ENCODE assay signal across 8 mouse cellular contexts in genomic region chr8:94601034-94601606, GRCm38 (mm10). TPM values are rescaled to one million over a fixed set of nuclear protein-coding genes. Genes with fewer than 3 reads are reported as not detected.
DNase-seq lines count a peak whose midpoint lies in the region; ATAC-seq and TF ChIP-seq lines count a peak whose summit lies in the region.

No protein-coding gene starts in this region.

- peak; percentile 22 to 42 for DNase-seq in left cerebral cortex, adult 18-20 months (ENCODE audit: low spot score in 2 of 2)
- no peak for DNase-seq in left cerebral cortex, postnatal 14 days (ENCODE audit: low spot score in 2 of 2)
- DNase-seq in adipocyte (ENCODE audit: low spot score), result peak; percentile 30
- DNase-seq in lung, adult 2 months, result no peak
- peak; percentile 32 to 79 for DNase-seq in spleen, postnatal 4 days (ENCODE audit: low spot score in 2 of 2)
- no peak for DNase-seq in cerebellum, adult 11 months

- peak overlapping the region; percentile 92 for H3K4me2 ChIP-seq in hindbrain, embryonic 15.5 days

- H3K9ac ChIP-seq in hindbrain, embryonic 15.5 days, result peak overlapping the region; percentile 93

- H3K4me3 ChIP-seq in hindbrain, embryonic 15.5 days, result peak overlapping the region; percentile 75
- H3K4me3 ChIP-seq in lung, adult 2 months (replicated peaks; ENCODE audit: extremely low read depth, low read depth, low read length), result peak overlapping the region; percentile 82

- ATAC-seq in erythroblast, adult 5-6 weeks (replicated peaks; ENCODE audit: low FRiP score, poor library complexity, severe bottlenecking), result peak; percentile 29; the same call in 1 of the 2 replicates
- ATAC-seq in hindbrain, embryonic 15.5 days (ENCODE audit: low FRiP score, low read depth), result peak; percentile 36

- peaks cover 35% of the 10 kb centered on the region for H3K4me1 ChIP-seq in hindbrain, embryonic 15.5 days (replicated peaks)
- peaks cover 3% of the 10 kb centered on the region; the same call in 1 of the 2 replicates for H3K4me1 ChIP-seq in lung, adult 2 months (ENCODE audit: control insufficient read depth, insufficient read depth, low read length)

- no peaks in the 10 kb centered on the region for H3K9me3 ChIP-seq in hindbrain, embryonic 15.5 days

- TF ChIP-seq CTCF in lung, adult 2 months (IDR thresholded peaks at IDR 0.05; ENCODE audit: insufficient read depth, low read length), result no peak

- no peaks in the 10 kb centered on the region for H3K36me3 ChIP-seq in hindbrain, embryonic 15.5 days

- TF ChIP-seq POLR2A in lung, adult 2 months (IDR thresholded peaks at IDR 0.05; ENCODE audit: borderline replicate concordance, extremely low read depth, low read depth, low read length), result no peak

- peak overlapping the region; percentile 90 for H3K27ac ChIP-seq in hindbrain, embryonic 15.5 days (replicated peaks)

- intact Hi-C loops in left cerebral cortex, postnatal 14 days (cut with DNase I), result loop anchor here (2.0 kb wide), 1 partner anchor 102 kb away; no protein-coding TSS in a partner anchor

- no peaks in the 10 kb centered on the region for H3K27me3 ChIP-seq in hindbrain, embryonic 15.5 days

- WGBS in hindbrain, embryonic 15.5 days, result 0% methylated on average over 51 of the region's 51 CpGs
- WGBS in lung, adult 2 months, result under 1% methylated on average over 51 of the region's 51 CpGs

RNA-seq across cellular contexts. Expression of gene Rspry1, which starts 0.6 kb away (rescaled TPM):
- total RNA-seq in left cerebral cortex, adult 18-20 months (2021), result 10 to 100 TPM; 27.4 to 29.2 TPM
- 10 to 100 TPM; 30.3 to 30.9 TPM for total RNA-seq in left cerebral cortex, postnatal 14 days (2021)
- 13.0 and 19.2 TPM in 2 replicates for total RNA-seq in erythroblast, adult 5-6 weeks (2015; ENCODE audit: low replicate concordance)
- total RNA-seq in erythroblast, adult 5-6 weeks (2017; ENCODE audit: low replicate concordance), result 7.8 and 12.7 TPM in 2 replicates
- polyA plus RNA-seq in hindbrain, embryonic 15.5 days (2015; fragmentation: Nextera tagmentation; extraction: Ambion mirVana), result 45.5 and 48.7 TPM in 2 replicates
- polyA plus RNA-seq in lung, adult 2 months (2012; rRNA removed), result 5.3 and 7.8 TPM in 2 replicates

RNA-seq across cellular contexts. Expression of gene Fam192a, which starts 0.7 kb away (rescaled TPM):
- 10 to 100 TPM; 37.5 to 42.1 TPM for total RNA-seq in left cerebral cortex, adult 18-20 months (2021)
- total RNA-seq in left cerebral cortex, postnatal 14 days (2021), result 10 to 100 TPM; 33.9 to 38.6 TPM
- total RNA-seq in erythroblast, adult 5-6 weeks (2015; ENCODE audit: low replicate concordance), result 9.8 and 15.9 TPM in 2 replicates
- 40.8 and 44.3 TPM in 2 replicates for total RNA-seq in erythroblast, adult 5-6 weeks (2017; ENCODE audit: low replicate concordance)
- polyA plus RNA-seq in hindbrain, embryonic 15.5 days (2015; fragmentation: Nextera tagmentation; extraction: Ambion mirVana), result 63.8 and 69.1 TPM in 2 replicates
- polyA plus RNA-seq in lung, adult 2 months (2012; rRNA removed), result 13.6 and 17.1 TPM in 2 replicates

Comparison
In these comparisons a context has a peak if more than half of its experiments do, and no peak if none do; other contexts are left out.
1. DNase-seq: peak in left cerebral cortex, adult 18-20 months (2 of 2), adipocyte (single experiment) and spleen, postnatal 4 days (2 of 2); none in left cerebral cortex, postnatal 14 days (0 of 2), lung, adult 2 months (single experiment) and cerebellum, adult 11 months (single experiment).